Mouse (Mus musculus) C2C12 (cell line): ENCODE results near the gene Kcnmb4. TPM values are rescaled to one million over a fixed set of nuclear protein-coding genes. Genes with fewer than 3 reads are reported as not detected.

Experiments used
- H3K27me3 ChIP-seq: one replicate; pipeline ENCODE4 v1.6.1; 2011; ENCODE audit not compliant: control insufficient read depth, insufficient read depth, insufficient read length
- H3K36me3 ChIP-seq: one replicate; pipeline ENCODE4 v1.6.1; 2011; ENCODE audit not compliant: control insufficient read depth, insufficient read depth
- H3K4me3 ChIP-seq: one replicate; pipeline ENCODE4 v1.5.1; 2011; ENCODE audit warnings: mild to moderate bottlenecking, control low read depth; ENCODE audit not compliant: poor library complexity, insufficient read depth, severe bottlenecking
- H3K79me2 ChIP-seq: one replicate; pipeline ENCODE4 v1.6.1; 2011; ENCODE audit not compliant: control insufficient read depth, insufficient read depth
- H3K79me3 ChIP-seq: one replicate; pipeline ENCODE4 v1.6.1; 2011; ENCODE audit warnings: low read depth, control low read depth
- H3ac ChIP-seq: one replicate; pipeline ENCODE3; 2011; ENCODE audit warnings: low read depth; ENCODE audit not compliant: control insufficient read depth, insufficient read length
- CEBPB ChIP-seq: IDR thresholded peaks from one replicate; pipeline ENCODE4 v1.6.1; 2011; ENCODE audit warnings: low read depth, mild to moderate bottlenecking, control low read depth, moderate library complexity
- CTCF ChIP-seq: IDR thresholded peaks from one replicate; pipeline ENCODE4 v1.5.1; 2011; ENCODE audit not compliant: control insufficient read depth, insufficient read depth, insufficient read length
- FOSL1 ChIP-seq: IDR thresholded peaks from one replicate; pipeline ENCODE4 v1.8.0; 2011; ENCODE audit warnings: mild to moderate bottlenecking, low read length; ENCODE audit not compliant: poor library complexity, insufficient read depth, severe bottlenecking
- MAX ChIP-seq: IDR thresholded peaks from one replicate; pipeline ENCODE4 v1.6.1; 2011; ENCODE audit warnings: mild to moderate bottlenecking, control low read depth
- MYOD1 ChIP-seq: IDR thresholded peaks from one replicate; pipeline ENCODE4 v1.6.1; 2011; ENCODE audit warnings: low read depth; ENCODE audit not compliant: control insufficient read depth, insufficient read length
- MYOG ChIP-seq: IDR thresholded peaks from one replicate; pipeline ENCODE4 v1.6.1; 2011; ENCODE audit not compliant: control insufficient read depth, insufficient read length; ENCODE audit errors: extremely low read depth
- USF1 ChIP-seq: IDR thresholded peaks from one replicate; pipeline ENCODE4 v1.6.1; 2011; ENCODE audit warnings: low read depth, mild to moderate bottlenecking, control low read depth, moderate library complexity
- long read RNA-seq, 2 experiments: library from polyadenylated mRNA; unstranded; transcript quantifications; one replicate each; pipeline ENCODE4 v2.0.0; 2019 to 2020
- polyA plus RNA-seq: library from polyadenylated mRNA; unstranded; fragments of >200 nt; fragmentation: generic; extraction: Trizol; gene quantifications from one replicate; pipeline ENCODE4 v1.2.1, GENCODE M21; 2012; ENCODE audit warnings: missing spikeins

The Kcnmb4 gene
- polyA plus RNA-seq, result 14.1 TPM
- long read RNA-seq, experiment 1, partial matches to known transcripts, result 1 of 2 reads
- long read RNA-seq, experiment 1, other reads (novel, unspliced or antisense), result 0 of 2 reads
- long read RNA-seq, experiment 2, result 0 reads

- Histone ChIP-seq H3ac (peak within 1 kb of the TSS; percentile 67), H3K27me3 (no peaks in the 10 kb centered on the region), H3K4me3 (peak within 1 kb of the TSS; percentile 36), H3K36me3 (no peaks in the 10 kb centered on the region), H3K79me3 (no peaks in the 10 kb centered on the region), H3K79me2 (no peaks in the 10 kb centered on the region)
- TF ChIP-seq MYOG (no peak), USF1 (no peak), CEBPB (no peak), FOSL1 (no peak), CTCF (no peak), MYOD1 (no peak), MAX (no peak)
Observed at GRCm38 (mm10) chr10:116473759-116474549, at the start of gene Kcnmb4. Gene Kcnmb4, minus strand, starts transcription at chr10:116473878.

- TF ChIP-seq CTCF (no peak), MYOD1 (no peak), MYOG (no peak), FOSL1 (no peak), CEBPB (no peak), USF1 (no peak)
- Histone ChIP-seq H3K36me3 (peaks cover 11% of the 10 kb centered on the region), H3K79me3 (peaks cover 28% of the 10 kb centered on the region), H3K79me2 (peaks cover 82% of the 10 kb centered on the region), H3K4me3 (no peak overlapping the region), H3K27me3 (no peaks in the 10 kb centered on the region), H3ac (no peak overlapping the region)
Observed at GRCm38 (mm10) chr10:116519588-116519987, 45.9 kb upstream of the Kcnmb4 start.

GRCm38 (mm10) chr10:116515590-116515989 lies 41.9 kb upstream of the Kcnmb4 start:
- Histone ChIP-seq H3K36me3 (peaks cover 5% of the 10 kb centered on the region), H3ac (no peak overlapping the region), H3K4me3 (no peak overlapping the region), H3K79me3 (peaks cover 30% of the 10 kb centered on the region), H3K27me3 (no peaks in the 10 kb centered on the region), H3K79me2 (peaks cover 84% of the 10 kb centered on the region)
- TF ChIP-seq USF1, result no peak
- no peak for TF ChIP-seq FOSL1
- TF ChIP-seq CEBPB, result no peak
- no peak for TF ChIP-seq MAX
- TF ChIP-seq CTCF, result no peak
- no peak for TF ChIP-seq MYOG
- no peak for TF ChIP-seq MYOD1

- Histone ChIP-seq H3K27me3 (no peaks in the 10 kb centered on the region), H3K36me3 (peaks cover 2% of the 10 kb centered on the region), H3K79me3 (peaks cover 26% of the 10 kb centered on the region), H3K79me2 (peaks cover 82% of the 10 kb centered on the region), H3ac (no peak overlapping the region), H3K4me3 (no peak overlapping the region)
- TF ChIP-seq USF1, result no peak
- TF ChIP-seq MYOG, result no peak
- no peak for TF ChIP-seq CTCF
- no peak for TF ChIP-seq MAX
- no peak for TF ChIP-seq CEBPB
- TF ChIP-seq FOSL1, result no peak
- no peak for TF ChIP-seq MYOD1
Observed at GRCm38 (mm10) chr10:116515158-116515557, 41.5 kb upstream of the Kcnmb4 start.

- Histone ChIP-seq H3K27me3 (no peaks in the 10 kb centered on the region), H3ac (no peak overlapping the region), H3K36me3 (peaks cover 7% of the 10 kb centered on the region), H3K79me3 (peaks cover 22% of the 10 kb centered on the region), H3K79me2 (peaks cover 75% of the 10 kb centered on the region), H3K4me3 (no peak overlapping the region)
- TF ChIP-seq CEBPB, result no peak
- TF ChIP-seq USF1, result no peak
- no peak for TF ChIP-seq FOSL1
- no peak for TF ChIP-seq CTCF
- TF ChIP-seq MYOG, result no peak
- no peak for TF ChIP-seq MAX
- no peak for TF ChIP-seq MYOD1
Observed at GRCm38 (mm10) chr10:116513254-116513635, 39.6 kb upstream of the Kcnmb4 start.

- Histone ChIP-seq H3ac (no peak overlapping the region), H3K4me3 (no peak overlapping the region), H3K79me3 (peaks cover 22% of the 10 kb centered on the region), H3K79me2 (peaks cover 73% of the 10 kb centered on the region), H3K27me3 (no peaks in the 10 kb centered on the region), H3K36me3 (peaks cover 8% of the 10 kb centered on the region)
- TF ChIP-seq CTCF, result no peak
- TF ChIP-seq FOSL1, result no peak
- no peak for TF ChIP-seq CEBPB
- no peak for TF ChIP-seq MYOG
- TF ChIP-seq MAX, result no peak
- no peak for TF ChIP-seq MYOD1
- no peak for TF ChIP-seq USF1
Observed at GRCm38 (mm10) chr10:116512521-116513253, 39.0 kb upstream of the Kcnmb4 start.
